Mouse (Mus musculus): ENCODE results near the gene Gcnt2.
A peak's percentile ranks its signal among the peaks of the same experiment; 100 is the strongest.

GRCm38 (mm10) chr13:40917161-40918091 lies 57.9 kb downstream of the Gcnt2 start:
- TF ChIP-seq CTCF (IDR thresholded peaks at IDR 0.05; ENCODE audit: low read depth) (0 out of 2 replicates have a peak, but pooled peaks have one; percentile 14), EP300 (IDR thresholded peaks at IDR 0.05; ENCODE audit: low read depth) (no peak)

Data from heart, postnatal 0 days (tissue).